Mouse (Mus musculus): ENCODE measurements around the gene Zfp605. TPM values are rescaled to one million over a fixed set of nuclear protein-coding genes. Genes with fewer than 3 reads are reported as not detected.
"Not testable (repeated sequence)": the region's sequence is repeated elsewhere in the genome, so short reads cannot be mapped to it uniquely, and the experiment has no call there.

The Zfp605 gene
- total RNA-seq (2021): 10 to 100 TPM; 15.7 to 17.3 TPM
- long read RNA-seq, experiment 1, transcript Zfp605-202 (5 exons, 3,158 nt): major isoform, 13 of 14 reads
- long read RNA-seq, experiment 1, partial matches to known transcripts: 0 of 14 reads
- long read RNA-seq, experiment 1, other reads (novel, unspliced or antisense): 0 of 14 reads
- long read RNA-seq, experiment 2, partial matches to known transcripts: 0 of 4 reads
- long read RNA-seq, experiment 2, other reads (novel, unspliced or antisense): 0 of 4 reads

DNA sequence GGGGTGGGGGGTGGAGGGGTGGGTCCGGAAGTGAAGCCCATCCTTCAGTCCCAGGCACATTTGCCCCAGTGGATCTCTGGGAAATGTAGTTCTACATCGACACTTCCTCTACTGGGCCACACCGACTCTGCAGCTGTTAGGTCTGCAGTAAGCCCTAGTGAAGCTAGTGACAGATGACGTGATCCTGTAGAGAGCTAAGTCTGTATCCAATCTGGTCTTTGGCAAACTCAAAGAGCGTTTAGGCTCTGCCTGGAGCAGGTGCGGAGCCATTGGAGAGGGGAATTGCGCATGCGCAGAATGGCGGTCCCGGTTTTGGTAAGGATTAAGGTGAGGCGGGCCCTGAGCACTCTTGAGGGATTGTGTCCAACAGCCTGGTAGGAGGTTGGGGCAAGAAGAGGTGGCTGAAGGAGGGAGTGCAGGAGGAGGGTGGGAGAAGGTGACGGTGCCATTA lies at the start of gene Zfp605:
TSS of gene Zfp605 (plus strand) at position 102 of the 451 bp plus-strand sequence.
- peak; percentile 94 for DNase-seq (ENCODE audit: low spot score in 2 of 2)

DNA sequence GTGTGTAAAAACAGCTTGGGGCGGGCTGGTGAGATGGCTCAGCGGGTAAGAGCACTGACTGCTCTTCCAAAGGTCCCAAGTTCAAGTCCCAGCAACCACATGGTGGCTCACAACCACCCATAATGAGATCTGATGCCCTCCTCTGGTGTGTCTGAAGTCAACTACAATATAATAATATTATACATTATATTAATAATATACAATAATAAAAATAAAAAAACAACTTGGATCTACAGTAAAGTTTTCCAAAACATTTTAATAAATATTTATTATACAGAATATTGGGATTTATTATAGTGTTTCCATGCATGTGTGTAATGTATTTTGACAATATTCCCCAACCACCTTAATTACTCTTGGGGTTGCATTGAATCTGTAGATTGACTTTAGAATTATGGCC lies 37.5 kb upstream of the Zfp605 start, which contains the start of gene Gm17655:
TSS of gene Gm17655 (minus strand) at position 101 of the 400 bp plus-strand sequence.
- intact Hi-C loops (cut with DNase I); DNase-seq (ENCODE audit: low spot score in 2 of 2): not testable (repeated sequence)

More for the DNA sequence above, at the start of gene Zfp605:
- intact Hi-C loops (cut with DNase I): loop anchor here (5.0 to 10.0 kb wide), 2 partner anchors 553 to 1445 kb away; partner anchors contain the start of genes Crlf2, Dgkq and Idua

DNA sequence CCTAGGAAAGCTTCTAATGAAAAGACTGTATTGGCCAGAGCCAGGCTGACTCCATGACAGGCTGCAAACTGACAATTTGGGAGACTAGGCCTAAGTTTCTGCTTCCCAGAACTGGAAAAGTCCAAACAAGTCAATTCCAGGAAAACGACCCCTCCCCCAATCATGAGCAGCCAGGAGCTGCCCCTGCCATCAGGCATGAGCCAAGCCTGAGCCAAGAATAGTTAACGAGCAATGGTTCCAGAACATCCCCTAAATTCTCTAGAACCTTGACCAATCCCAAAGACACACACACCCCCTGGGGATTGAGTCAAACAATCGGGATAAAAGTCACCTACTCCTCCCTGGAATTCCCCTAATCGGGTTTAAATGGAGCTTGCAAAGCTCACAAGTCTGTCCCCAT lies 26.9 kb upstream of the Zfp605 start:
- intact Hi-C loops (cut with DNase I): no loop called here
- no peak for DNase-seq (ENCODE audit: low spot score in 2 of 2)

DNA sequence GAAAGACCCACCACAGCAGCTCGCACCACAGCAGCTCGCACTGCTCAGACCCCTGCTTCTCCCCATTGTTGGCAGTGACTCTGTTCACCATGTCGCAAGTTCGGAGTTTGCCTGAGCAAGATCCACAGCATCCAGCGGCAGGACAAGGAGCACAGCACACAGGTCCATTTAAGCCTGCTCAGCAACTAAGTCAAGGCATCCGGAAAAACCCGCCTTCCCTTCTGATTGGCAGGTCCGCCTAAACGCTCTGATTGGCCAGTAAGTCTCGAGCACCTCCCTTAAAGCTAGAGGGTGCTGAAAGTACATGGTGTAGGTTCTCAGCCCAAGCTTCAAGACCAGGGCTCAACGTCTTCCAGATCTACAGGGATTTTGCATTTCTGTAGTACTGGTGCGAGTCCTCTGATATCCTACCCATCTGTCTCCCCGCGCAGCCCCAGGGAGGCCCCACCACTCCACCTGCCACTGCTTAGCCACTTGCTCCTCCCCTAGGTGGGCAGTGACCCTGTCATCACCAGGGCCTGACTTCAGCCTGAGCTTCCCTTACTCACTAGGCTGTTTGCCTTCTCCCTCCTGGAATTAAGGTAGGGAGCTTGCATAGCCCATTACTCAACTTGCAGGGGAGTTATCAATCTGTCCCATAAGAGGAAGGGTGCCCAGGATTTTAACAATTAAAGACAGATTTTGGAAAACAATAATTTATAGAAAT lies 23.6 kb upstream of the Zfp605 start:
- no peak for DNase-seq (ENCODE audit: low spot score in 2 of 2)
- intact Hi-C loops (cut with DNase I): no loop called here

DNA sequence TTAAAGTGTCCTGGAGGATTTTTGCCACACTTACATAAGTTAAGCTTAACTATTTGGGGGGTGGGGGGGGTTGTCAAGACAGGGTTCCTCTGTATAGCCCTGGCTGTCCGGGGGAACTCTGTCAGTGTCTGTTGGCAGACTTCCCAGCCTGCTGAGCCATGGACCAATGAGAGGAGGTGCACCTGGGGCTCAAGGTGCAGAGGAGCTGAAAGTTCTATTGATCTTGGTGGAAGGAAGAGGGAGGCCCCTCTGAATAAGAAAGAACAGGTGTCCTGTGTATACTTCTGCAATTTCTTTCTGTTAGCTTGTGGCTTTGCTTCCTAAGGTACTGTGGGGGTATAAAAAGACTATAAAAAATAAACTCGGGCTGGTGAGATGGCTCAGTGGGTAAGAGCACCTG lies 18.3 kb upstream of the Zfp605 start:
- DNase-seq (ENCODE audit: low spot score in 2 of 2): no peak
- intact Hi-C loops (cut with DNase I): loop anchor here (5.0 kb wide), 1 partner anchor 34 kb away; no protein-coding TSS in a partner anchor

DNA sequence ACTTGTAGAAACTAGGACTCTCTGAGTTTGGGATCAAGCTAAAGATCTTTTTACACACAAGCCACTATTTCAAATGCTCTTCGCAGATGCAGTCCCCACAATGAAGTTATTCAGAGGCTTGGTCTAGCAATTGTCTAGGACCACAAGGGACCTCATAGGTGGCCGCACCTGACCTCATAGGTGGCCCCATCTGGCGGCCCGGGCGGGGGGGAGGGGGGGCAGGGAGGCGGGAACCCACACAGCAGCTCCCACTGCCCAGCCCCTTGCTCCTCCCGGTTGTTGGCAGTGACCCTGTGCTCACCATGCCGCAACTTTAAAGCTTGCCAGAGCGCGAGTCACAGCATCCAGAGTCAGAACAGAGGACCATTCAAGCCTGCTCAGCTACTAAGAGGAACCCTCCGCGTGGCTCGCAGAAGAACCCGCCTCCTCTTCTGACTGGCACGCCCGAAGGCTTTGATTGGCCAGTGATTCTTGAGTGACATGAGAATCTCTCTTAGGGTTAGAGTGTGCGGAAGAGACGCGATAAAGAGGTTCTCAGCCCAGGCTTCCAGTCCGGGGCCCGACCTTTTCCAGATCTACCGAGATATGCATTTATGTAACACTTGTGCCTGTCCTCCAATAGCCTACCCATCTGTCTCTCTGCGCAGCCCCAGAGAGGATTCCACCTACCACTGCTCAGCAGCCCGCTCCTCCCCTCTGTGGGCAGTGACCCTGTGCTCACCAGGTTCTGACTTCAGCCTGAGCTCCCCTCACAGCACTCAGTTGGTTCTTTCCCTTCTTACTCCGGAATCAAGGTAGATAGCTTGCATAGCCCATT lies 15.7 kb upstream of the Zfp605 start, which contains the start of gene Gm35315:
TSS of gene Gm35315 (minus strand) at position 391 of the 817 bp plus-strand sequence.
- intact Hi-C loops (cut with DNase I): loop anchor here (5.0 kb wide), 1 partner anchor 37 kb away; no protein-coding TSS in a partner anchor
- peak; percentile 89 to 92 for DNase-seq (ENCODE audit: low spot score in 2 of 2)

DNA sequence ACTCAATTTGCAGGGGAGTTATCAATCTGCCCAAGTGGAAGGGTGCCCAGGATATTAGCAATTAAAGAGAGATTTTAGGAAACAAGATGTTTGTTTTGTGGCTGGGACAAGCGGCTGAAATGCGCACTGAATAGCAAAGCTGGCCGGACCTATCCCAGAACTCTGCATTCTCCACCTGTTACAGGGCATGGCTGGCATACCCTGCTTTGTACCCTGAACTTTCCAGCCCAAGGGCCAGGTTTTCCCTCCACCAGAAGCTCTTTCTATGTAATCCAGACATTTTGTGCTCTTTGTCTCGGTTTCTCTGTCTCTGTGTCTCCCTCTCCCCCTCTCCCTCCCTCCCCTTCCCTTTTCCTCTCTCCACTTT lies 15.1 kb upstream of the Zfp605 start:
- no peak for DNase-seq (ENCODE audit: low spot score in 2 of 2)
- intact Hi-C loops (cut with DNase I): loop anchor here (5.0 kb wide), 1 partner anchor 38 kb away; no protein-coding TSS in a partner anchor

DNA sequence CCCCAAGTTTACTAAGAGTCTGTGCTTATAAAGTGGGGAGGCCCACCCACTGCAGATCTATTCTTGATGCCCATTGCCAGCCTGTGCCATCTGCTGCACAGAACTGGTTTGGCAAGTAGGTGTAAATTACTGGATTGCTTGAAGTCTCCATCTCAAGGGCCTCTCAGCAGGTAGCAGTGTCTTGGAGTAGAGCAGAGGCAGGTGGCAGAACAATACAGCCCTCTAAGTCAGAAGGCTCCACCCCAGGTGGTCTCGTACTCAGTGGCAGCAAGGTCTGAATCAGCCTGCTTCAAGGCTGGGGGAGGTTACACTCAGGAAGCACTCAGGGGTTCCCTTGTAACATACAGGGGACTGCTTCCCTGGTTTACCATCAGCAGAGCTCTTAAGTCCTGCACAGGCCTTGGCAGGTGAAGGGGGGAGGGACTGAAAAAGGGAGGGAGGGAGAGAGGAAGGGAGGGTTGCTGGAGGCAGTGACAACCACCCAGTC lies 10.9 kb upstream of the Zfp605 start:
- intact Hi-C loops (cut with DNase I): no loop called here
- DNase-seq (ENCODE audit: low spot score in 2 of 2): peak; percentile 50 to 60

DNA sequence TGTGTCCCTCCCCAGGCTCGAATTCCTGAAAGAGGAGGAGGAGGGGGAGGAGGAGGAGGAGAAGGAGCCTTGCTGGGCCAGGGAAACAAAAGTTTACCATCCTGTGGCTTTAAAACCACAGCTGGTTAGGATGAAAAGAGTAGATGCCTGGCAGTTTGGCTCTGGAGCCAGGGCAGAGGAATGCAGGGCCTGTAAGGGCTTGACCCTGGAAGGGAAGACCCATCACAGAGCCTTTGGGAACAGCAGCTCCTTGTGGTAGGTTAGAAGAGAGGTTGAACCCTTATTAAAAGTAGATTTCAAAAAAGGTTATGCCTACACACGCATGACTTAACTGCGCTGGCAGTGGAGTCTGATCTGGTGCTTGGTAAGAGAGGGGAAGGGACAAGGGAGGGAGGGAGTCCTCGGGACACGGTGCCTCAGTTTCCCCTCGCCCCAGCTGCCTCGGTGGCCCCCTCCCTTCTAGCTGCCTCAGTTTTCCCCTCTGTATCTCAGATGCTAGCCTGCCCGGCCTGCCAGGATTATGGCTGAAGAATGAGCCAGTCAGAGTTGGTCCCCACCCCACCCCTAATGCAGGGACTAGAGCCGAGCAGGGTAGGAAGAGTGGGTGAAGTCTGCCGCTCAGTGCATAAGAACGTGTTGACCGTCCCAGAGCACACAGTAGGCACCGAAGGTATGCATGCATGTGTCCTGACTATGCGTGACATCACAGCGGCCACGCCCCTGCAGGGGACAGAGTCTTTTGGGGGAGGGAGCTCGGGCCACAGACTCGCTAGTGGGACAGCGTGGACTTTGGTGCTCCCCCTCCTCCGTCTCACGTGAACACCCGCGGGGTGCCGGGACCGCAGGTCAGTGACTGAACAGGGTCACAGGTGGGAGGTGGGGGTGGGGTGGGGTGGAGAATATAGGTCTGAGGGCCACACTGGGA lies 10.0 kb upstream of the Zfp605 start, which contains the start of gene Plcxd1:
TSS of gene Plcxd1 (plus strand) at position 314 of the 925 bp plus-strand sequence.
- intact Hi-C loops (cut with DNase I): loop anchor here (10.0 kb wide), 1 partner anchor 1435 kb away; the partner anchor contains the start of genes Dgkq and Idua
- DNase-seq (ENCODE audit: low spot score in 2 of 2): no peak

DNA sequence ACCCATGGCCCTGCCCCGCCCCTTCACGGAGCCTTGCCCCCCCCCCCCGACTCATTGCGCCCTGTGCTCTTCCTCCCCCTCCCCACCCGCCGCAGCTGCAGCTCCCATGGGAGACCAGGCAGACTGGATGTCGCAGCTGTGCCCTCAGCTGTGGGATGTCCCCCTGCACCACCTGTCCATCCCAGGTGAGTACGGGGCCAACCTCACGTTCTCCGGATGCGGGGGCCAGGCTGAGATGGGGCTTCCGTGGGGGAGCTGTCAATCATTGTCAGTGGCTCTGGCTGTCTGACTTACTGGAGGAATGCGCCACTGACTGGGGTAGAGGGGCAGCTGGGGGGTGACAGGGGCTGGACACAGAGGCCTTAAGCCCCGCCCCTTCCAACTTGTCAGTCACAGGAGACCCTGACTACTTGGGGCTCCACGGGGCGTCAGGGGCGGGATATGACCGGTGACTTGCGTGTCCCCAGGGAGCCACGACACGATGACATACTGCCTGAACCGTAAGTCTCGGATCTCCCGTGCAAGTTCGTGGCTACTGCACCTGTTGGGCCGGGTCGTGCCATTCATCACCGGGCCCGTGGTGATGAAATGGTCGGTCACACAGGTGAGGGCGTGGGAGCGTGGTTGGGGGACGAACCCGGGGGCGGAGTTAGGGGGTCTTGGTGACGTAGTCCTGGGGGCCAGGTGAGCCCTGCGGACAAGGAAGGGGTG lies 8.8 kb upstream of the Zfp605 start:
- intact Hi-C loops (cut with DNase I): loop anchor here (10.0 kb wide), 1 partner anchor 1436 kb away; the partner anchor contains the start of genes Dgkq and Idua
- peak; percentile 34 to 42 for DNase-seq (ENCODE audit: low spot score in 2 of 2)

DNA sequence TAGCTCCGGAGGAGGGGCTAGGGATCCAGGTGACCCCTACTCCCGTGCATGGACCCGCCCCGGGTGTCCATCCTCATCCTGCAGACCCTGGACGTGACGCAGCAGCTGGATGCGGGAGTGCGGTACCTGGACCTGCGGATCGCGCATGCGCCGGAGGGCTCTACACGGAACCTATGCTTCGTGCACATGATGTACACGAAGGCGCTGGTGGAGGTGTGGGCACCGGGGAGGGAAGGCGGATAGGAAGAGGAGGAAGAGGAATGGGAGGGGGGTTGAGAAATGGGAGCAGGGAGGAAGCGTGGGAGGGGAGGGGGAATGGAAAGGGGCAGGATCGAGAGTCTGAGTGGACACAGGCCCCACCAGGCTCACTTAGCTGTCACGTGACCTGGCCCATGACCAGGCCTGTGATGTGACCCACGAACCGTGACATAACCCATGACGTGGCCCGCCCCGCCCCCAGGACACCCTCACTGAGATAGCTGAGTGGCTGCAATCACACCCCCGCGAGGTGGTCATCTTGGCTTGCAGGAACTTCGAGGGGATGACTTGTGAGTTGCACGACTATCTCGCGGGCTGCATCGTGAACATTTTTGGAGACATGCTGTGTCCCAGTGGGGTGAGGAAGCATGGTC lies 8.1 kb upstream of the Zfp605 start:
- intact Hi-C loops (cut with DNase I): loop anchor here (10.0 kb wide), 1 partner anchor 1437 kb away; the partner anchor contains the start of genes Dgkq and Idua

DNA sequence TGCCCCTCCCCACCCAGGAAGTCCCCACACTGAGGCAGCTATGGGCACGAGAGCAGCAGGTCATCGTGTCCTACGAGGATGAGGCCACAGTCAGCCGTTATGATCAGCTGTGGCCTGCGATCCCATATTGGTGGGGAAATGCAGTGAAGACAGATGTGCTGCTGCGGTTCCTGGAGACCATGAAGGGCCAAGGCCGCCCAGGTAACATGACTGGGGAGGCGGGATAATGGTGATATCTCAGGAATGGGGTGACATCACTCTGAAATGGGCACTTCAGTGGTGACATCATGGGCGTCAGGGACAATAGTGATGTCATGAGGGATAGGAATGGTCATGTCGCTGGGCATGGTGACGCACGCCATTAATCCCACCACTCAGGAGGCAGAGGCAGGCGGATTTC lies 7.5 kb upstream of the Zfp605 start:
- intact Hi-C loops (cut with DNase I): loop anchor here (10.0 kb wide), 1 partner anchor 1438 kb away; the partner anchor contains the start of genes Dgkq and Idua
- DNase-seq (ENCODE audit: low spot score in 2 of 2): no peak

More for the DNA sequence above, 8.1 kb upstream of the Zfp605 start:
- DNase-seq (ENCODE audit: low spot score in 2 of 2): peak; percentile 79 to 83

DNA sequence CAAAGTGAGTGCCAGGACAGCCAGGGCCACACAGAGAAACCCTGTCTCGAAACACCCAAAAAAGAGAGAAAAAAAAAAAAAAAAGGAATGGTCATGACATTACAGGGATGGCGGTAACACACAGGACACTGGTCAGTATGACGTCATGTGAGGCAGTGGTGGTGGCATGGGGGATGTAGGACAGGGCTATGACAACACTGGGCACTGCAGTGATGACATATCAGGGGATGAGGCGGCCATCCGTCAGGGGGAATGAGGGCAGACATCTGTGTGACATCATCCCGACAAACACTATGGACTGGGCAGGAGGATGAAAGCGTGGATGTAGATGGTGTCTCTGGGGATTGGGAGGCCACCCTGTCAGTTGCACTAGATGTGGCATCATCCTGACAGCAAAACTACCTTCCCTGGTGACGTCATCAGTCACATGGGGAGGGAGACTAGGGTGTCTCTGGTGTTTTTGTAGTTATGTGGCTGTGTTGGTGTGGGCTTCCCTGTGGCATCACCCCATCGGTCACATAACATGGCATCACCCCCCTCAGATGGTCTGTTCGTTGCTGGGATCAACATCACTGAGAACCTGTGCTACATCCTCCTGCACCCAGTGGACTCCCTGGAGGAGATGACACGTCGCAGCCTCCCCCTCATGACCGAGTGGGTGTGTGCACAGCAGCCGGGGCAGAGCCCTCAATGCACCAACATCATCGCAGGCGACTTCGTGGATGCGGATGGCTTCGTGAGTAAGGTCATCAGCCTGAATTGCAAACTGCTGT lies 6.9 kb upstream of the Zfp605 start:
- no peak for DNase-seq (ENCODE audit: low spot score in 2 of 2)
- intact Hi-C loops (cut with DNase I): loop anchor here (10.0 kb wide), 1 partner anchor 1438 kb away; the partner anchor contains the start of genes Dgkq and Idua

DNA sequence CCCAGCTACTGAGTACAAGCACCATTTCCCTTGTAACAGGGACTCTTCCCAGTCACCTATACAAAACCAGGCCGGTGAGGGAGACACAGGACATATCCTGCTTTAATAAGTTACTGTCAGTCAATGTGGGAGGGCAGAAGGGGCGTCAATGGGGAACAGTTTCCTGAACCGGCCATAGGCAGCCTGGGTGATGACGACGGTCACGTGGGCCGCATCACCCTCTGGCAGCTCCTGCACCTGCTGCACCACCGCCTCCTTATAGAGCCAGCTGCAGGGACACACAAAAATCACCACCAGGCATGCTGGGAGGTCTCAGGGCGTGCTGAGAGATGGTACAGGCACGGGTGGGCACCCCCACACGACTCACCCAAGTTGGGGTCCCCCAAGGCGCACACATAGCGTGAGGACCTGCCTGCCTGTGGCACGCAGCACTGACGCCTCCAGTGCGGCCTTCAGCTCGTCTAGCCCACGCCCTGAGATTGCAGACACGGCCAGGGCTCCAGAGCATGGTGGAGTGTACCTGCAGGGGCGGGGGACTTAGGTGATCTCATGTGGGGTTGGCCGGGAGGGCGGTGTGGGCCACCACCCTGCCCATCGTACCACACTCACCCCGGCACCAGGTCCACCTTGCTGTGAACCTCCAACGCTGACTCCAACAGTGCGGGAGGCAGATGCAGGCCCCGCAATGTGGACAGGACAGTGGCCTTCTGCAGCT lies 5.8 kb upstream of the Zfp605 start:
- intact Hi-C loops (cut with DNase I): loop anchor here (10.0 kb wide), 1 partner anchor 1439 kb away; the partner anchor contains the start of genes Dgkq and Idua
- DNase-seq (ENCODE audit: low spot score in 2 of 2): no peak
